Mouse (Mus musculus): ENCODE results near the gene Llgl2.

Gene Llgl2

GRCm38 (mm10) chr11:115808696-115809310, 15.0 kb upstream of the Llgl2 start:
- peak in 1 of 2 experiments; percentile 57 for DNase-seq (ENCODE audit: low spot score in 2 of 2)

GRCm38 (mm10) chr11:115809311-115809781, 14.5 kb upstream of the Llgl2 start:
- no peak for DNase-seq (ENCODE audit: low spot score in 2 of 2)

- peak in 1 of 2 experiments; percentile 64 for DNase-seq (ENCODE audit: low spot score in 2 of 2)
These were observed 13.5 kb upstream of the Llgl2 start for GRCm38 (mm10) chr11:115810377-115810776.

- no peak for DNase-seq (ENCODE audit: low spot score in 2 of 2)
These were observed 12.3 kb upstream of the Llgl2 start for GRCm38 (mm10) chr11:115811381-115812093.

- DNase-seq (ENCODE audit: low spot score in 2 of 2), result no peak
These were observed 11.8 kb upstream of the Llgl2 start for GRCm38 (mm10) chr11:115812095-115812494.

- peak in 1 of 2 experiments; percentile 54 for DNase-seq (ENCODE audit: low spot score in 2 of 2)
These were observed 11.1 kb upstream of the Llgl2 start for GRCm38 (mm10) chr11:115812533-115813420.

GRCm38 (mm10) chr11:115813507-115814296, 10.1 kb upstream of the Llgl2 start, which contains the start of gene Caskin2:
Gene Caskin2 (minus strand): TSS chr11:115813639.
- peak; percentile 95 to 97 for DNase-seq (ENCODE audit: low spot score in 2 of 2)

- DNase-seq (ENCODE audit: low spot score in 2 of 2), result peak; percentile 81 to 90
These were observed 9.0 kb upstream of the Llgl2 start, which contains the start of gene Tsen54 for GRCm38 (mm10) chr11:115814605-115815450. Gene Tsen54 (plus strand): TSS chr11:115814724.

- no peak for DNase-seq (ENCODE audit: low spot score in 2 of 2)
These were observed 6.5 kb upstream of the Llgl2 start for GRCm38 (mm10) chr11:115817331-115817730.

GRCm38 (mm10) chr11:115819915-115820623, 3.8 kb upstream of the Llgl2 start:
- DNase-seq (ENCODE audit: low spot score in 2 of 2), result no peak

GRCm38 (mm10) chr11:115821001-115821400, 2.8 kb upstream of the Llgl2 start:
- DNase-seq (ENCODE audit: low spot score in 2 of 2), result no peak

GRCm38 (mm10) chr11:115824813-115825212, 964 bp downstream of the Llgl2 start:
- DNase-seq (ENCODE audit: low spot score in 2 of 2), result no peak

GRCm38 (mm10) chr11:115826487-115826886, 2.6 kb downstream of the Llgl2 start:
- no peak for DNase-seq (ENCODE audit: low spot score in 2 of 2)

GRCm38 (mm10) chr11:115827624-115828023, 3.8 kb downstream of the Llgl2 start:
- DNase-seq (ENCODE audit: low spot score in 2 of 2), result no peak

- DNase-seq (ENCODE audit: low spot score in 2 of 2), result no peak
These were observed 5.2 kb downstream of the Llgl2 start for GRCm38 (mm10) chr11:115829036-115829435.

- no peak for DNase-seq (ENCODE audit: low spot score in 2 of 2)
These were observed 6.9 kb downstream of the Llgl2 start for GRCm38 (mm10) chr11:115830550-115831325.

GRCm38 (mm10) chr11:115831518-115831917, 7.7 kb downstream of the Llgl2 start:
- no peak for DNase-seq (ENCODE audit: low spot score in 2 of 2)

- no peak for DNase-seq (ENCODE audit: low spot score in 2 of 2)
These were observed 8.2 kb downstream of the Llgl2 start for GRCm38 (mm10) chr11:115832064-115832463.

- DNase-seq (ENCODE audit: low spot score in 2 of 2), result peak in 1 of 2 experiments; percentile 55
These were observed 8.7 kb downstream of the Llgl2 start for GRCm38 (mm10) chr11:115832523-115832922.
